Mouse (Mus musculus) stomach, embryonic 15.5 days (tissue): ENCODE data around the gene Sarnp. TPM values are rescaled to one million over a fixed set of nuclear protein-coding genes. Genes with fewer than 3 reads are reported as not detected.
"Not testable (repeated sequence)": the region's sequence is repeated elsewhere in the genome, so short reads cannot be mapped to it uniquely, and the experiment has no call there.

Source experiments
- ATAC-seq: fragments of 200-750 bp; cut with Nextera tagmentation; 2 replicates; pipeline ENCODE4 v1.8.0; 2017; ENCODE audit warnings: low read depth, moderate number of reproducible peaks, moderate TSS enrichment; ENCODE audit not compliant: insufficient read depth, low FRiP score
- H3K27ac ChIP-seq: fragments of 300-500 bp; sonication (generic); 2 replicates; pipeline ENCODE4 v1.5.1; 2015; ENCODE audit warnings: mild to moderate bottlenecking, inconsistent platforms
- H3K27me3 ChIP-seq: fragments of 300-500 bp; sonication (generic); replicated peaks from 2 replicates; pipeline ENCODE4 v1.6.1; 2015; ENCODE audit warnings: inconsistent platforms
- H3K36me3 ChIP-seq: fragments of 300-500 bp; sonication (generic); 2 replicates; pipeline ENCODE4 v1.6.1; 2015; ENCODE audit warnings: inconsistent platforms
- H3K4me1 ChIP-seq: fragments of 300-500 bp; sonication (generic); 2 replicates; pipeline ENCODE4 v1.6.1; 2015; ENCODE audit warnings: inconsistent platforms
- H3K4me2 ChIP-seq: fragments of 300-500 bp; sonication (generic); 2 replicates; pipeline ENCODE4 v1.6.1; 2015; ENCODE audit warnings: mild to moderate bottlenecking, inconsistent platforms
- H3K4me3 ChIP-seq: fragments of 300-500 bp; sonication (generic); replicated peaks from 2 replicates; pipeline ENCODE4 v1.5.1; 2015; ENCODE audit warnings: inconsistent platforms
- H3K9ac ChIP-seq: fragments of 300-500 bp; sonication (generic); 2 replicates; pipeline ENCODE4 v1.6.1; 2015; ENCODE audit warnings: inconsistent platforms
- H3K9me3 ChIP-seq: fragments of 300-500 bp; sonication (generic); 2 replicates; pipeline ENCODE4 v1.6.1; 2016; ENCODE audit warnings: inconsistent platforms
- WGBS: fragments of 180-500 bp; shearing (Covaris S2); methylation state at CpG from one replicate; pipeline ENCODE4 v1.1.7; 2015; 5-methylcytosine and 5-hydroxymethylcytosine counted together
- polyA plus RNA-seq: library from polyadenylated mRNA; unstranded; fragments of >200 nt; fragmentation: Nextera tagmentation; extraction: Ambion mirVana; gene quantifications from 2 replicates; pipeline ENCODE4 v1.2.1, GENCODE M21; 2015

The Sarnp gene
- polyA plus RNA-seq, 1 experiment from 2014 or later: 187 TPM

- H3K4me2 ChIP-seq: peak overlapping the region; percentile 61
- peak overlapping the region; percentile 91 for H3K4me3 ChIP-seq
- peak overlapping the region; percentile 60; the same call in 1 of the 2 replicates for H3K27ac ChIP-seq
- H3K27me3 ChIP-seq: no peaks in the 10 kb centered on the region
- no peak for ATAC-seq
- WGBS: 2% methylated on average over 13 of the region's 13 CpGs
- no peaks in the 10 kb centered on the region for H3K9me3 ChIP-seq
- peaks cover 11% of the 10 kb centered on the region for H3K36me3 ChIP-seq
- peak overlapping the region; percentile 80 for H3K9ac ChIP-seq
- H3K4me1 ChIP-seq: peaks cover 4% of the 10 kb centered on the region; the same call in 1 of the 2 replicates
Observed at GRCm38 (mm10) chr10:128822135-128822534, 5.0 kb downstream of the Sarnp start.

GRCm38 (mm10) chr10:128823087-128823486 lies 6.0 kb downstream of the Sarnp start:
- not testable (repeated sequence) for H3K4me1 ChIP-seq, ATAC-seq, H3K36me3 ChIP-seq, H3K9me3 ChIP-seq, H3K9ac ChIP-seq, H3K27ac ChIP-seq, H3K27me3 ChIP-seq
- 82% methylated on average over 4 of the region's 4 CpGs for WGBS
- Histone ChIP-seq H3K4me3 (peak overlapping the region; percentile 91; the same call in 1 of the 2 replicates), H3K4me2 (peak overlapping the region; percentile 61)

- 97% methylated on average over 9 of the region's 9 CpGs for WGBS
- Histone ChIP-seq H3K4me1 (peaks cover 4% of the 10 kb centered on the region; the same call in 1 of the 2 replicates), H3K4me3 (no peak overlapping the region), H3K27me3 (no peaks in the 10 kb centered on the region), H3K36me3 (peaks cover 9% of the 10 kb centered on the region; the same call in 1 of the 2 replicates), H3K27ac (no peak overlapping the region), H3K9ac (no peak overlapping the region), H3K4me2 (no peak overlapping the region), H3K9me3 (no peaks in the 10 kb centered on the region)
- ATAC-seq: no peak
Observed at GRCm38 (mm10) chr10:128823821-128824220, 6.7 kb downstream of the Sarnp start.

- Histone ChIP-seq H3K9me3 (no peaks in the 10 kb centered on the region), H3K27me3 (no peaks in the 10 kb centered on the region), H3K4me2 (no peak overlapping the region), H3K4me3 (no peak overlapping the region), H3K36me3 (peaks cover 26% of the 10 kb centered on the region), H3K9ac (no peak overlapping the region), H3K4me1 (no peaks in the 10 kb centered on the region), H3K27ac (no peak overlapping the region)
- ATAC-seq: no peak
Observed at GRCm38 (mm10) chr10:128837400-128837799, 20.3 kb downstream of the Sarnp start.

- H3K4me2 ChIP-seq: no peak overlapping the region
- H3K36me3 ChIP-seq: peaks cover 22% of the 10 kb centered on the region
- H3K27me3 ChIP-seq: no peaks in the 10 kb centered on the region
- no peak overlapping the region for H3K27ac ChIP-seq
- no peak overlapping the region for H3K4me3 ChIP-seq
- no peaks in the 10 kb centered on the region for H3K4me1 ChIP-seq
- no peaks in the 10 kb centered on the region for H3K9me3 ChIP-seq
- no peak for ATAC-seq
- H3K9ac ChIP-seq: no peak overlapping the region
Observed at GRCm38 (mm10) chr10:128839434-128839833, 22.3 kb downstream of the Sarnp start.

GRCm38 (mm10) chr10:128840612-128841011 lies 23.5 kb downstream of the Sarnp start:
- H3K27me3 ChIP-seq: no peaks in the 10 kb centered on the region
- H3K36me3 ChIP-seq: peaks cover 26% of the 10 kb centered on the region
- no peak overlapping the region for H3K27ac ChIP-seq
- no peak overlapping the region for H3K4me3 ChIP-seq
- H3K4me1 ChIP-seq: no peaks in the 10 kb centered on the region
- H3K9ac ChIP-seq: no peak overlapping the region
- ATAC-seq: no peak
- no peaks in the 10 kb centered on the region for H3K9me3 ChIP-seq
- H3K4me2 ChIP-seq: no peak overlapping the region

- H3K4me2 ChIP-seq: no peak overlapping the region
- peaks cover 26% of the 10 kb centered on the region for H3K36me3 ChIP-seq
- H3K9me3 ChIP-seq: no peaks in the 10 kb centered on the region
- H3K4me3 ChIP-seq: no peak overlapping the region
- H3K27me3 ChIP-seq: no peaks in the 10 kb centered on the region
- no peaks in the 10 kb centered on the region for H3K4me1 ChIP-seq
- no peak for ATAC-seq
- H3K9ac ChIP-seq: no peak overlapping the region
- 85% methylated on average over 5 of the region's 5 CpGs for WGBS
- H3K27ac ChIP-seq: no peak overlapping the region
Observed at GRCm38 (mm10) chr10:128843260-128843659, 26.1 kb downstream of the Sarnp start.

GRCm38 (mm10) chr10:128845516-128845915 lies 28.4 kb downstream of the Sarnp start:
- no peak overlapping the region for H3K9ac ChIP-seq
- H3K4me3 ChIP-seq: no peak overlapping the region
- WGBS: 64% methylated on average over 2 of the region's 2 CpGs
- no peaks in the 10 kb centered on the region for H3K9me3 ChIP-seq
- H3K27ac ChIP-seq: no peak overlapping the region
- no peaks in the 10 kb centered on the region for H3K4me1 ChIP-seq
- H3K36me3 ChIP-seq: peaks cover 25% of the 10 kb centered on the region
- ATAC-seq: no peak
- no peak overlapping the region for H3K4me2 ChIP-seq
- no peaks in the 10 kb centered on the region for H3K27me3 ChIP-seq

- Histone ChIP-seq H3K36me3 (peaks cover 19% of the 10 kb centered on the region), H3K9ac (no peak overlapping the region)
- 93% methylated on average over 4 of the region's 4 CpGs for WGBS
Observed at GRCm38 (mm10) chr10:128846664-128847063, 29.5 kb downstream of the Sarnp start.

GRCm38 (mm10) chr10:128848426-128848825 lies 31.3 kb downstream of the Sarnp start:
- ATAC-seq: no peak
- Histone ChIP-seq H3K4me3 (no peak overlapping the region), H3K9ac (no peak overlapping the region), H3K4me2 (no peak overlapping the region), H3K36me3 (peaks cover 17% of the 10 kb centered on the region), H3K27ac (no peak overlapping the region), H3K4me1 (no peaks in the 10 kb centered on the region), H3K27me3 (no peaks in the 10 kb centered on the region), H3K9me3 (no peaks in the 10 kb centered on the region)
- 64% methylated on average over 2 of the region's 2 CpGs for WGBS

More at GRCm38 (mm10) chr10:128846664-128847063, 29.5 kb downstream of the Sarnp start:
- no peak overlapping the region for H3K27ac ChIP-seq
- no peak for ATAC-seq
- H3K27me3 ChIP-seq: no peaks in the 10 kb centered on the region
- no peaks in the 10 kb centered on the region for H3K9me3 ChIP-seq
- no peak overlapping the region for H3K4me3 ChIP-seq
- H3K4me2 ChIP-seq: no peak overlapping the region
- no peaks in the 10 kb centered on the region for H3K4me1 ChIP-seq

- Histone ChIP-seq H3K36me3 (peaks cover 16% of the 10 kb centered on the region), H3K4me2 (no peak overlapping the region), H3K9ac (no peak overlapping the region), H3K27me3 (no peaks in the 10 kb centered on the region), H3K4me3 (no peak overlapping the region), H3K27ac (no peak overlapping the region), H3K9me3 (no peaks in the 10 kb centered on the region), H3K4me1 (no peaks in the 10 kb centered on the region)
- 73% methylated on average over 3 of the region's 3 CpGs for WGBS
- ATAC-seq: no peak
Observed at GRCm38 (mm10) chr10:128850339-128850738, 33.2 kb downstream of the Sarnp start.

- Histone ChIP-seq H3K9me3 (no peaks in the 10 kb centered on the region), H3K36me3 (peaks cover 13% of the 10 kb centered on the region; the same call in 1 of the 2 replicates), H3K4me3 (no peak overlapping the region), H3K4me1 (no peaks in the 10 kb centered on the region), H3K9ac (no peak overlapping the region), H3K27me3 (no peaks in the 10 kb centered on the region), H3K27ac (no peak overlapping the region), H3K4me2 (no peak overlapping the region)
- no peak for ATAC-seq
Observed at GRCm38 (mm10) chr10:128861176-128861575, 44.0 kb downstream of the Sarnp start.

- Histone ChIP-seq H3K4me2 (no peak overlapping the region), H3K4me3 (no peak overlapping the region), H3K27me3 (no peaks in the 10 kb centered on the region), H3K36me3 (peaks cover 9% of the 10 kb centered on the region; the same call in 1 of the 2 replicates), H3K9ac (no peak overlapping the region), H3K27ac (no peak overlapping the region), H3K4me1 (no peaks in the 10 kb centered on the region), H3K9me3 (no peaks in the 10 kb centered on the region)
- no peak for ATAC-seq
- 87% methylated on average over 3 of the region's 3 CpGs for WGBS
Observed at GRCm38 (mm10) chr10:128866042-128866441, 48.9 kb downstream of the Sarnp start.
